Mouse (Mus musculus) forebrain, postnatal 0 days (tissue): Measurements from ENCODE around the gene P2rx5. TPM values are rescaled to one million over a fixed set of nuclear protein-coding genes. Genes with fewer than 3 reads are reported as not detected.

Experiments used
- ATAC-seq: fragments of 200-750 bp; cut with Nextera tagmentation; 2 replicates; pipeline ENCODE4 v1.8.0; 2017; ENCODE audit warnings: mild to moderate bottlenecking, moderate library complexity
- DNase-seq: peaks from one replicate; pipeline ENCODE4 v3.0.0-alpha.2; 2015
- H3K27ac ChIP-seq: fragments of 300-500 bp; sonication (generic); 2 replicates; pipeline ENCODE4 v1.5.1; 2014; ENCODE audit warnings: low read depth, mild to moderate bottlenecking, antibody characterized with exemption, low read length, moderate library complexity, mixed read lengths
- H3K27me3 ChIP-seq: fragments of 300-500 bp; sonication (generic); 2 replicates; pipeline ENCODE4 v1.6.1; 2014; ENCODE audit warnings: mild to moderate bottlenecking, low read length, mixed read lengths; ENCODE audit not compliant: insufficient read depth
- H3K36me3 ChIP-seq: fragments of 300-500 bp; sonication (generic); 2 replicates; pipeline ENCODE4 v1.6.1; 2014; ENCODE audit warnings: mild to moderate bottlenecking, moderate library complexity; ENCODE audit not compliant: insufficient read depth
- H3K4me1 ChIP-seq: fragments of 300-500 bp; sonication (generic); 2 replicates; pipeline ENCODE4 v1.6.1; 2014; ENCODE audit warnings: antibody characterized with exemption; ENCODE audit not compliant: insufficient read depth
- H3K4me2 ChIP-seq: fragments of 300-500 bp; sonication (generic); 2 replicates; pipeline ENCODE4 v1.6.1; 2014; ENCODE audit warnings: low read depth, mild to moderate bottlenecking, moderate library complexity
- H3K4me3 ChIP-seq: fragments of 300-500 bp; sonication (generic); 2 replicates; pipeline ENCODE4 v1.5.1; 2014; ENCODE audit warnings: low read depth, low read length, mixed read lengths
- H3K9ac ChIP-seq: fragments of 300-500 bp; sonication (generic); 2 replicates; pipeline ENCODE4 v1.6.1; 2014; ENCODE audit warnings: mild to moderate bottlenecking
- H3K9me3 ChIP-seq: fragments of 300-500 bp; sonication (generic); 2 replicates; pipeline ENCODE4 v1.6.1; 2016; ENCODE audit warnings: low read length
- CTCF ChIP-seq: sonication (generic); IDR thresholded peaks from 2 replicates; pipeline ENCODE4 v1.5.1; 2016; ENCODE audit warnings: antibody characterized with exemption, control low read depth, low read depth
- WGBS: fragments of 180-500 bp; shearing (Covaris S2); extraction: QIAGEN DNeasy Blood & Tissue Kit; methylation state at CpG from one replicate; pipeline ENCODE4 v1.1.7; 2014; 5-methylcytosine and 5-hydroxymethylcytosine counted together
- polyA plus RNA-seq: library from polyadenylated mRNA; unstranded; fragments of >200 nt; fragmentation: Nextera tagmentation; extraction: Ambion mirVana; gene quantifications from 2 replicates; pipeline ENCODE4 v1.2.1, GENCODE M21; 2015
- total RNA-seq: library from RNA; depleted of rRNA; stranded (reverse); fragments of >200 nt; gene quantifications from 2 replicates; pipeline ENCODE4 v1.2.3, GENCODE M21; 2014

The P2rx5 gene
- total and polyA plus RNA-seq, 2 experiments from 2014 or later, result 0.57 to 0.69 TPM

GRCm38 (mm10) chr11:73155071-73155470, 5.2 kb upstream of the P2rx5 start:
- no peak overlapping the region for H3K27ac ChIP-seq
- peak; percentile 25; the same call in 1 of the 2 replicates for ATAC-seq
- no peaks in the 10 kb centered on the region for H3K9me3 ChIP-seq
- no peaks in the 10 kb centered on the region for H3K36me3 ChIP-seq
- no peaks in the 10 kb centered on the region for H3K4me1 ChIP-seq
- no peak overlapping the region for H3K4me2 ChIP-seq
- no peaks in the 10 kb centered on the region; the same call in 1 of the 2 replicates for H3K27me3 ChIP-seq
- 53% methylated on average over 6 of the region's 6 CpGs for WGBS
- no peak for TF ChIP-seq CTCF
- H3K4me3 ChIP-seq, result no peak overlapping the region
- peak; percentile 37 for DNase-seq
- H3K9ac ChIP-seq, result no peak overlapping the region

- no peaks in the 10 kb centered on the region for H3K36me3 ChIP-seq
- DNase-seq (no peak), ATAC-seq (no peak)
- H3K4me2 ChIP-seq, result peak overlapping the region; percentile 73
- peak overlapping the region; percentile 37 for H3K4me3 ChIP-seq
- H3K9ac ChIP-seq, result no peak overlapping the region
- no peaks in the 10 kb centered on the region for H3K9me3 ChIP-seq
- H3K4me1 ChIP-seq, result no peaks in the 10 kb centered on the region
- TF ChIP-seq CTCF, result no peak
- no peak overlapping the region for H3K27ac ChIP-seq
- 27% methylated on average over 6 of the region's 6 CpGs for WGBS
- H3K27me3 ChIP-seq, result no peaks in the 10 kb centered on the region; the same call in 1 of the 2 replicates
Measured at GRCm38 (mm10) chr11:73160811-73161200, 585 bp downstream of the P2rx5 start.

GRCm38 (mm10) chr11:73161616-73162015, 1.4 kb downstream of the P2rx5 start:
- no peak overlapping the region for H3K4me3 ChIP-seq
- DNase-seq (no peak), ATAC-seq (no peak)
- H3K4me1 ChIP-seq, result no peaks in the 10 kb centered on the region
- H3K4me2 ChIP-seq, result no peak overlapping the region
- no peak overlapping the region for H3K27ac ChIP-seq
- no peaks in the 10 kb centered on the region for H3K36me3 ChIP-seq
- H3K9me3 ChIP-seq, result no peaks in the 10 kb centered on the region
- no peak for TF ChIP-seq CTCF
- WGBS, result 83% methylated on average over 4 of the region's 4 CpGs
- H3K27me3 ChIP-seq, result no peaks in the 10 kb centered on the region; the same call in 1 of the 2 replicates
- H3K9ac ChIP-seq, result no peak overlapping the region

GRCm38 (mm10) chr11:73162284-73162683, 2.1 kb downstream of the P2rx5 start:
- WGBS, result 83% methylated on average over 5 of the region's 5 CpGs

GRCm38 (mm10) chr11:73168071-73168470, 7.8 kb downstream of the P2rx5 start:
- Histone ChIP-seq H3K4me3 (no peak overlapping the region), H3K36me3 (peaks cover 9% of the 10 kb centered on the region; the same call in 1 of the 2 replicates), H3K27me3 (no peaks in the 10 kb centered on the region), H3K9me3 (no peaks in the 10 kb centered on the region), H3K9ac (no peak overlapping the region), H3K27ac (no peak overlapping the region), H3K4me1 (no peaks in the 10 kb centered on the region), H3K4me2 (no peak overlapping the region)
- WGBS, result 82% methylated on average over 8 of the region's 8 CpGs
- ATAC-seq (no peak), DNase-seq (no peak)
- no peak for TF ChIP-seq CTCF

More at GRCm38 (mm10) chr11:73162284-73162683, 2.1 kb downstream of the P2rx5 start:
- no peak overlapping the region for H3K27ac ChIP-seq
- no peak overlapping the region for H3K4me3 ChIP-seq
- no peaks in the 10 kb centered on the region; the same call in 1 of the 2 replicates for H3K27me3 ChIP-seq
- DNase-seq (no peak), ATAC-seq (no peak)
- H3K9ac ChIP-seq, result no peak overlapping the region
- no peak for TF ChIP-seq CTCF
- no peaks in the 10 kb centered on the region for H3K9me3 ChIP-seq
- H3K4me1 ChIP-seq, result no peaks in the 10 kb centered on the region
- no peak overlapping the region for H3K4me2 ChIP-seq
- H3K36me3 ChIP-seq, result no peaks in the 10 kb centered on the region

- Histone ChIP-seq H3K9ac (no peak overlapping the region), H3K4me2 (no peak overlapping the region), H3K27ac (no peak overlapping the region), H3K4me3 (no peak overlapping the region), H3K4me1 (no peaks in the 10 kb centered on the region), H3K36me3 (peaks cover 11% of the 10 kb centered on the region; the same call in 1 of the 2 replicates), H3K27me3 (no peaks in the 10 kb centered on the region), H3K9me3 (no peaks in the 10 kb centered on the region)
- TF ChIP-seq CTCF, result no peak
- DNase-seq (no peak), ATAC-seq (no peak)
- 86% methylated on average over 6 of the region's 6 CpGs for WGBS
Measured at GRCm38 (mm10) chr11:73168576-73168975, 8.4 kb downstream of the P2rx5 start.

GRCm38 (mm10) chr11:73169231-73169630, 9.0 kb downstream of the P2rx5 start:
- no peaks in the 10 kb centered on the region for H3K9me3 ChIP-seq
- H3K9ac ChIP-seq, result no peak overlapping the region
- peak; percentile 49 for DNase-seq
- peaks cover 17% of the 10 kb centered on the region; the same call in 1 of the 2 replicates for H3K36me3 ChIP-seq
- H3K27ac ChIP-seq, result no peak overlapping the region
- WGBS, result 47% methylated on average over 4 of the region's 4 CpGs
- H3K27me3 ChIP-seq, result no peaks in the 10 kb centered on the region
- TF ChIP-seq CTCF, result peak; percentile 77
- H3K4me2 ChIP-seq, result no peak overlapping the region
- H3K4me3 ChIP-seq, result no peak overlapping the region
- no peaks in the 10 kb centered on the region for H3K4me1 ChIP-seq
- peak; percentile 80 for ATAC-seq

- WGBS, result 56% methylated on average over 5 of the region's 5 CpGs
- H3K4me2 ChIP-seq, result no peak overlapping the region
- no peak for DNase-seq
- H3K36me3 ChIP-seq, result peaks cover 24% of the 10 kb centered on the region
- no peak for TF ChIP-seq CTCF
- no peaks in the 10 kb centered on the region for H3K9me3 ChIP-seq
- H3K27me3 ChIP-seq, result no peaks in the 10 kb centered on the region
- no peak overlapping the region for H3K27ac ChIP-seq
- H3K4me3 ChIP-seq, result no peak overlapping the region
- ATAC-seq, result no peak
- peaks cover 10% of the 10 kb centered on the region for H3K4me1 ChIP-seq
- no peak overlapping the region for H3K9ac ChIP-seq
Measured at GRCm38 (mm10) chr11:73172186-73172585, 12.0 kb downstream of the P2rx5 start.
